Mouse (Mus musculus) spleen, adult 2 months (tissue): Measurements from ENCODE around the gene Nrp1. TPM values are rescaled to one million over a fixed set of nuclear protein-coding genes. Genes with fewer than 3 reads are reported as not detected.

Experiments used
- DNase-seq, 2 experiments: peaks; one replicate each; pipeline versions ENCODE4 v3.0.0 to v3.0.0-alpha.2; 2012 to 2021; ENCODE audit warnings: low spot score in 2 of 2, low read depth in 1 of 2
- H3K27ac ChIP-seq: fragments of 200-500 bp; 2 replicates; pipeline ENCODE4 v1.5.1; 2012; ENCODE audit warnings: low read length, inconsistent platforms; ENCODE audit not compliant: insufficient read depth
- H3K27me3 ChIP-seq: fragments of 200-500 bp; 2 replicates; pipeline ENCODE4 v1.6.1; 2012; ENCODE audit warnings: mild to moderate bottlenecking, moderate library complexity, low read length, inconsistent platforms; ENCODE audit not compliant: control insufficient read depth, insufficient read depth
- H3K36me3 ChIP-seq: fragments of 200-500 bp; 2 replicates; pipeline ENCODE4 v1.6.1; 2012; ENCODE audit warnings: mild to moderate bottlenecking, low read length, inconsistent platforms; ENCODE audit not compliant: control insufficient read depth, insufficient read depth
- H3K4me1 ChIP-seq: fragments of 200-500 bp; 2 replicates; pipeline ENCODE4 v1.6.1; 2011; ENCODE audit warnings: inconsistent platforms; ENCODE audit not compliant: control insufficient read depth, insufficient read depth, insufficient read length
- H3K4me3 ChIP-seq: fragments of 200-500 bp; 2 replicates; pipeline ENCODE4 v1.5.1; 2011; ENCODE audit warnings: mild to moderate bottlenecking, inconsistent platforms; ENCODE audit not compliant: insufficient read depth, insufficient read length; ENCODE audit errors: extremely low read depth
- CTCF ChIP-seq: fragments of 200-500 bp; IDR thresholded peaks from 2 replicates; pipeline ENCODE4 v1.5.1; 2011; ENCODE audit warnings: mild to moderate bottlenecking, inconsistent platforms; ENCODE audit not compliant: insufficient read depth, insufficient read length, insufficient replicate concordance; ENCODE audit errors: extremely low read depth
- POLR2A ChIP-seq: fragments of 200-500 bp; IDR thresholded peaks from 2 replicates; pipeline ENCODE4 v1.6.1; 2011; ENCODE audit warnings: low read depth, low read length, inconsistent platforms
- WGBS: fragments of 180-500 bp; shearing (Covaris S2); methylation state at CpG from one replicate; pipeline ENCODE4 v1.1.7; 2018; 5-methylcytosine and 5-hydroxymethylcytosine counted together
- polyA plus RNA-seq: library from polyadenylated mRNA; depleted of rRNA; stranded (reverse); fragments of >200 nt; gene quantifications from 2 replicates; pipeline ENCODE4 v1.2.3, GENCODE M21; 2012

The Nrp1 gene
- polyA plus RNA-seq, 1 experiment, result 8.1 TPM

DNA sequence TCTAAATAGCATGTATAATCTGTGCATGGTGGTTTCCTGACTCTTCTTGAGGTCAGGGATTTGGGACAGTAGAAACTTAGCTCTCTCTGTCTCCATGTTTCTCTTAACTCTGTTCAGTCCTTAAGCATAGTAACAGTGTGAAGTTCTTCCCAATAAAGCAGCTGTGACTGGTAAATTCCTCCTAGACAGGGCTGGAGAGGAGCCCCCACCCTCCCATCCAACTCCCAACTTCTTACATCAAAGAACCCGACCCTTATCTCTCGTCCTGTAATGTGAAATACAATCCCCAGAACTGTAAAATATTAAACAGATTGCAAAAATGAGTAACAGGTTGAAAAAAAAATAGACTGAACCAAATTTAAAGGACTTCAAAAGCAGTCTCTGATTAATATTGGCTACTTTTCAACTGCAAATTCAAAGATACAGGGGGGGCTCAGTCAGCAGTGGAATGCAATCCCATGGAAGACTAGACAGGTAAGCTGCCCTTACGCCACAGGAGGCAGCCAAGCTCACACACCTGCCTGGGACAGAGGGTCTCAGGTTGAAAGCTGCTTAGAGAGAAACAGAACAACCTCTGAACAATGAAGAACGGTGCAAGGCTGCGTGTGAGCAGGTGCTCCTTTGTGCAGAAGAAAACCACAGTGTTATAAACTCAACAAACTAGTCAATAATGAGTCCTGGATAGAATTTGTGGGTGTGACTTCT, 121.1 kb downstream of the Nrp1 start:
- no peak for DNase-seq
- Histone ChIP-seq H3K36me3 (no peaks in the 10 kb centered on the region), H3K27ac (no peak overlapping the region), H3K4me1 (peaks cover 6% of the 10 kb centered on the region; the same call in 1 of the 2 replicates), H3K4me3 (no peak overlapping the region), H3K27me3 (no peaks in the 10 kb centered on the region)
- 80% methylated on average over 5 of the region's 5 CpGs for WGBS
- TF ChIP-seq POLR2A, result no peak
- TF ChIP-seq CTCF, result no peak

GRCm38 (mm10) chr8:128480896-128481665, 122.7 kb downstream of the Nrp1 start:
- no peak for DNase-seq
- no peaks in the 10 kb centered on the region for H3K27me3 ChIP-seq
- H3K27ac ChIP-seq, result no peak overlapping the region
- peaks cover 6% of the 10 kb centered on the region; the same call in 1 of the 2 replicates for H3K4me1 ChIP-seq
- TF ChIP-seq CTCF (no peak), POLR2A (no peak)
- H3K36me3 ChIP-seq, result no peaks in the 10 kb centered on the region
- WGBS, result 14% methylated on average over 8 of the region's 8 CpGs
- no peak overlapping the region for H3K4me3 ChIP-seq

GRCm38 (mm10) chr8:128483344-128483743, 124.9 kb downstream of the Nrp1 start:
- no peak overlapping the region for H3K27ac ChIP-seq

DNA sequence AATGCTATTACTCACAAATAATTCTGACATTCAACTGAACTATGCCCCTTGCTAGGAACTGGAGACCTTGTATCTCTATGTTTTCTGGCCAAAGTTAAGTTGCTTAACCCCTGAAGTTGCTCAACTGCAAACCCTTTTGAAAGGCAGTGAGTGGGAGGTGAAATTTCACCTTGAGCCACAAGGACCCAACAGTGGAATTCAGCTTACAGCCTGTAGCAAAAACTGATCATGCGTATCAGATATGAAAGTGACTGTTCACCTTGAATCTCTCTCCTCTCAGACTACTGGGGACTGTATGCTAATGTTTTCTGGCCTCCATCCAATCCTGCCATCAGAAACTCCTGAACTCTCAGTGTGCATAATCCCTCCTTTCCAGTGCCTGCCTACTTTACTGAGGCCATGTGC, 126.3 kb downstream of the Nrp1 start:
- no peak for DNase-seq
- WGBS, result 64% methylated on average over 1 of the region's 1 CpGs
- Histone ChIP-seq H3K27me3 (no peaks in the 10 kb centered on the region), H3K4me3 (no peak overlapping the region), H3K27ac (no peak overlapping the region), H3K4me1 (peaks cover 22% of the 10 kb centered on the region; the same call in 1 of the 2 replicates), H3K36me3 (no peaks in the 10 kb centered on the region)
- TF ChIP-seq CTCF (no peak), POLR2A (no peak)

More at GRCm38 (mm10) chr8:128483344-128483743, 124.9 kb downstream of the Nrp1 start:
- 87% methylated on average over 3 of the region's 3 CpGs for WGBS
- H3K4me1 ChIP-seq, result peaks cover 14% of the 10 kb centered on the region; the same call in 1 of the 2 replicates
- no peak overlapping the region for H3K4me3 ChIP-seq
- no peak for DNase-seq
- no peak for TF ChIP-seq POLR2A
- no peak for TF ChIP-seq CTCF
- no peaks in the 10 kb centered on the region for H3K27me3 ChIP-seq
- no peaks in the 10 kb centered on the region for H3K36me3 ChIP-seq

DNA sequence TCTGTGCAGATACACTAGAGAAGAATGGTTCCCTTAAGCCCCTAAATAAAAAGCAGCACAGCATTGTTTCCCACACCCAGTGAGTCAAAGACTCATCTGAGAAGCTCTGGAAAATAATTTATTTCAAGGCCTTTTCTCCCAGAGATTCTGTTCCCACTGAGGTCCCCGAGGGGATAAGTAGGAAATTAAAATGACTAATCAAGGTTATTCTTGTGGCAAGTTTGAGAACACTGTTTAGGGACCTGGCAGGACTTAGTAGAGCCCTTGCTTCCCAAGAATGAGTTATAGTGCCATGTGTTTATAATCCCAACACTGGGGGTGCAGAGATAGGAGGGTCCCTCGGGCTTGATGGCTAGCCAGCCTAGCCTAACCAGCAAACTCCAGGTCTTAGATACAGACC, 127.6 kb downstream of the Nrp1 start:
- no peak overlapping the region for H3K4me3 ChIP-seq
- no peak for DNase-seq
- 83% methylated on average over 2 of the region's 2 CpGs for WGBS
- no peak for TF ChIP-seq POLR2A
- no peak for TF ChIP-seq CTCF
- peaks cover 16% of the 10 kb centered on the region; the same call in 1 of the 2 replicates for H3K4me1 ChIP-seq
- H3K27ac ChIP-seq, result no peak overlapping the region
- H3K36me3 ChIP-seq, result no peaks in the 10 kb centered on the region
- H3K27me3 ChIP-seq, result no peaks in the 10 kb centered on the region

DNA sequence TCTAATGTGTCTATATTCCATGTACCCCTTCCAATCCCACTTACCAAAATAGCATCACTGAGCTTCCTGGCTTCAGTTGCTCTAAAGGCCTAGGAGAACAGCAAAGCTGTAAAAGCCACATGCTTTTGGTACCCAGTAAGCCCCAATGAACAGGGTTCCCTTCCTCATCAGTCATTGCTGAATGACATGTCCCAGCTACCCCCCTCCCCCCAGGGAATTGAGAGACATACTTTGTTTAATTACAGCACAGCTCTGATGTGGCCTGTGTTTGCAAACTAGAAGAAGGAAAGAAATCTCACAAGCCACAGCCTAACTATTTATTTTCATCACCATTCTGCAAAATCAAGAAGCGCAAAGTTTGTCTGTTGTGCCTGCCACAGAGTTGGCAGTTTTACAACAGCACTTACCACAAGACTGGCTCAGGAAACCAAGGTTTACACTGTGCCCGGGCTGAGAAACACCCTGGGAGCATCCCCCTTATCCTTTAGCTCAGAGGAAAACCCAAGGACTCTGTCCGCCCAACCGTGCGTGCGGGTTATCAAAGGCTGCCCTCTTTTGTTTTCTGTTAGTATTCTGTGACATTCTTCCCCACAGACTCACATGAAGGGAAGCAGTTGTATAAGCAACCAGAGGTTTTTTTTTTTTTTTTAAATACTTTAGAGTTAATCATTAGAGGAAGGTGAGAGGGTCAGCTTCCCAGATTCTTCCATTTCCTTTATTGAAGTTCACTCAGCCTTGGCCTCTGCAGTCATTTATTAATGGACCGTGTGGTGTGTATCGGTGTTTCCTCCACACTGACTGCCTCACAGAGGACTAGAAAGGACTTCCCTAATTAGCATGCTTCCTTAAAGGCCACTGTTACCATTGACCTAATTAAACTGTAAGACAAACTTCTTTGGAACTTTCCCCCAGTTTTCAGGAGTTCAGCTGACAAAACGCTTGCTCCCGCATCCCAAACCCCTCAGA, 129.8 kb downstream of the Nrp1 start:
- H3K27ac ChIP-seq, result 0 out of 2 replicates have a peak overlapping the region, but pooled peaks have one; percentile 4
- WGBS, result 23% methylated on average over 10 of the region's 10 CpGs
- TF ChIP-seq POLR2A (no peak), CTCF (no peak)
- H3K4me3 ChIP-seq, result no peak overlapping the region
- H3K27me3 ChIP-seq, result no peaks in the 10 kb centered on the region
- DNase-seq, result peak in 1 of 2 experiments; percentile 5
- no peaks in the 10 kb centered on the region for H3K36me3 ChIP-seq
- peaks cover 19% of the 10 kb centered on the region for H3K4me1 ChIP-seq

DNA sequence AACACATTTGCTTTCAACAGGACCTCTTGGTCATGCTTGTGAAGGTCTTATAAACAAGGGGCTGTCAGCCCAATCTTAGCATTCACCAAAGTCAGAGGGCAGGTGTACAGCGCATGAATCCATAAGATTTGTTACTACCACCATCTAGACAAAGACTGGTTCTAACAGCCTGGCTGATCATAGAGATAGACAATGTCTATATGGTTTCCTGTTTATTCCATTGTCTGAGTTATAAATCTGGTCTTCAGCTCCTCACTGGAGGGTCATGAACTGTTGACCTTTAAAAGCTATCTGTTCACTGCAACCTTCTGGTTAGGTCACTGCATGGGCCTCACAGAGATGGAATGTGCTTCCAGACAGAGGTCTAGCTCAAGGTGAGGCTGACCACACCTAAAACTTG, 130.9 kb downstream of the Nrp1 start:
- DNase-seq, result no peak
- Histone ChIP-seq H3K36me3 (no peaks in the 10 kb centered on the region), H3K27ac (no peak overlapping the region), H3K4me1 (peaks cover 19% of the 10 kb centered on the region), H3K27me3 (no peaks in the 10 kb centered on the region), H3K4me3 (no peak overlapping the region)
- WGBS, result 90% methylated on average over 1 of the region's 1 CpGs
- no peak for TF ChIP-seq POLR2A
- no peak for TF ChIP-seq CTCF
